Mouse (Mus musculus): Measurements from ENCODE around the gene Akap11. TPM values are rescaled to one million over a fixed set of nuclear protein-coding genes. Genes with fewer than 3 reads are reported as not detected.
A peak's percentile ranks its signal among the peaks of the same experiment; 100 is the strongest.

Akap11 gene
- total RNA-seq, 2 experiments from 2014 or later: 19.7 to 25.3 TPM

GRCm38 (mm10) chr14:78528461-78529425, 7.9 kb downstream of the Akap11 start:
- no peak for DNase-seq (ENCODE audit: low spot score)

GRCm38 (mm10) chr14:78526907-78527306, 9.7 kb downstream of the Akap11 start:
- DNase-seq (ENCODE audit: low spot score): no peak

- DNase-seq (ENCODE audit: low spot score): no peak
Measured at GRCm38 (mm10) chr14:78526475-78526874, 10.1 kb downstream of the Akap11 start.

- no peak for DNase-seq (ENCODE audit: low spot score)
Measured at GRCm38 (mm10) chr14:78525611-78526457, 10.8 kb downstream of the Akap11 start.

GRCm38 (mm10) chr14:78525059-78525458, 11.5 kb downstream of the Akap11 start:
- no peak for DNase-seq (ENCODE audit: low spot score)

GRCm38 (mm10) chr14:78510713-78511112, 25.9 kb downstream of the Akap11 start:
- no peak for DNase-seq (ENCODE audit: low spot score)

GRCm38 (mm10) chr14:78509791-78510190, 26.8 kb downstream of the Akap11 start:
- DNase-seq (ENCODE audit: low spot score): no peak

- no peak for DNase-seq (ENCODE audit: low spot score)
Measured at GRCm38 (mm10) chr14:78500578-78500977, 36.0 kb downstream of the Akap11 start.

GRCm38 (mm10) chr14:78496691-78497090, 39.9 kb downstream of the Akap11 start:
- no peak for DNase-seq (ENCODE audit: low spot score)

GRCm38 (mm10) chr14:78495241-78495640, 41.4 kb downstream of the Akap11 start:
- no peak for DNase-seq (ENCODE audit: low spot score)

GRCm38 (mm10) chr14:78492602-78493001, 44.0 kb downstream of the Akap11 start:
- DNase-seq (ENCODE audit: low spot score): no peak

GRCm38 (mm10) chr14:78491432-78491831, 45.2 kb downstream of the Akap11 start:
- no peak for DNase-seq (ENCODE audit: low spot score)

- peak; percentile 6 for DNase-seq (ENCODE audit: low spot score)
Measured at GRCm38 (mm10) chr14:78482385-78483231, 54.0 kb downstream of the Akap11 start.

- no peak for DNase-seq (ENCODE audit: low spot score)
Measured at GRCm38 (mm10) chr14:78474058-78474457, 62.5 kb downstream of the Akap11 start.

GRCm38 (mm10) chr14:78470714-78471113, 65.9 kb downstream of the Akap11 start:
- no peak for DNase-seq (ENCODE audit: low spot score)

- DNase-seq (ENCODE audit: low spot score): no peak
Measured at GRCm38 (mm10) chr14:78468991-78469390, 67.6 kb downstream of the Akap11 start.

- no peak for DNase-seq (ENCODE audit: low spot score)
Measured at GRCm38 (mm10) chr14:78467994-78468393, 68.6 kb downstream of the Akap11 start.

GRCm38 (mm10) chr14:78464353-78464752, 72.3 kb downstream of the Akap11 start:
- no peak for DNase-seq (ENCODE audit: low spot score)

GRCm38 (mm10) chr14:78459121-78459520, 77.5 kb downstream of the Akap11 start:
- DNase-seq (ENCODE audit: low spot score): no peak

GRCm38 (mm10) chr14:78458705-78459104, 77.9 kb downstream of the Akap11 start:
- DNase-seq (ENCODE audit: low spot score): no peak

GRCm38 (mm10) chr14:78454970-78455369, 81.6 kb downstream of the Akap11 start:
- DNase-seq (ENCODE audit: low spot score): no peak

Data from gastrocnemius, adult 18-20 months (tissue).